Mouse (Mus musculus) heart, embryonic 16.5 days (tissue): ENCODE measurements at regions not wholly inside any gene's neighbourhood (a gene's known extent, or its start where the extent isn't known, plus 50 kb on each side); places are given as distances from the start of the nearest gene placed in this dataset.

ENCODE experiments used
- ATAC-seq: fragments of 200-750 bp; cut with Nextera tagmentation; replicated peaks from 2 replicates; pipeline ENCODE4 v1.8.0; 2017; ENCODE audit warnings: moderate number of reproducible peaks; ENCODE audit not compliant: insufficient read depth, low FRiP score; ENCODE audit errors: extremely low read depth
- H3K27ac ChIP-seq: fragments of 300-500 bp; sonication (generic); 2 replicates; pipeline ENCODE4 v1.5.1; 2014; ENCODE audit warnings: mild to moderate bottlenecking, low read length, control low read depth, moderate library complexity
- H3K27me3 ChIP-seq: fragments of 300-500 bp; sonication (generic); 2 replicates; pipeline ENCODE4 v1.6.1; 2014; ENCODE audit warnings: low read length, mixed read lengths; ENCODE audit not compliant: control insufficient read depth, insufficient read depth
- H3K36me3 ChIP-seq: fragments of 300-500 bp; sonication (generic); 2 replicates; pipeline ENCODE4 v1.6.1; 2014; ENCODE audit not compliant: control insufficient read depth, insufficient read depth
- H3K4me1 ChIP-seq: fragments of 300-500 bp; sonication (generic); 2 replicates; pipeline ENCODE4 v1.6.1; 2014; ENCODE audit warnings: low read length, mixed read lengths; ENCODE audit not compliant: control insufficient read depth, insufficient read depth
- H3K4me2 ChIP-seq: fragments of 300-500 bp; sonication (generic); 2 replicates; pipeline ENCODE4 v1.6.1; 2014; ENCODE audit warnings: low read depth, mild to moderate bottlenecking, control low read depth, low read length
- H3K4me3 ChIP-seq: fragments of 300-500 bp; sonication (generic); 2 replicates; pipeline ENCODE4 v1.5.1; 2014; ENCODE audit warnings: mild to moderate bottlenecking, control low read depth, low read length
- H3K9ac ChIP-seq: fragments of 300-500 bp; sonication (generic); 2 replicates; pipeline ENCODE4 v1.6.1; 2014; ENCODE audit warnings: low read length, control low read depth
- H3K9me3 ChIP-seq: fragments of 300-500 bp; sonication (generic); replicated peaks from 2 replicates; pipeline ENCODE4 v1.6.1; 2016; ENCODE audit warnings: low read length; ENCODE audit not compliant: control insufficient read depth
- WGBS: fragments of 180-500 bp; shearing (Covaris S2); extraction: QIAGEN DNeasy Blood & Tissue Kit; methylation state at CpG from one replicate; pipeline ENCODE4 v1.1.7; 2014; 5-methylcytosine and 5-hydroxymethylcytosine counted together

DNA sequence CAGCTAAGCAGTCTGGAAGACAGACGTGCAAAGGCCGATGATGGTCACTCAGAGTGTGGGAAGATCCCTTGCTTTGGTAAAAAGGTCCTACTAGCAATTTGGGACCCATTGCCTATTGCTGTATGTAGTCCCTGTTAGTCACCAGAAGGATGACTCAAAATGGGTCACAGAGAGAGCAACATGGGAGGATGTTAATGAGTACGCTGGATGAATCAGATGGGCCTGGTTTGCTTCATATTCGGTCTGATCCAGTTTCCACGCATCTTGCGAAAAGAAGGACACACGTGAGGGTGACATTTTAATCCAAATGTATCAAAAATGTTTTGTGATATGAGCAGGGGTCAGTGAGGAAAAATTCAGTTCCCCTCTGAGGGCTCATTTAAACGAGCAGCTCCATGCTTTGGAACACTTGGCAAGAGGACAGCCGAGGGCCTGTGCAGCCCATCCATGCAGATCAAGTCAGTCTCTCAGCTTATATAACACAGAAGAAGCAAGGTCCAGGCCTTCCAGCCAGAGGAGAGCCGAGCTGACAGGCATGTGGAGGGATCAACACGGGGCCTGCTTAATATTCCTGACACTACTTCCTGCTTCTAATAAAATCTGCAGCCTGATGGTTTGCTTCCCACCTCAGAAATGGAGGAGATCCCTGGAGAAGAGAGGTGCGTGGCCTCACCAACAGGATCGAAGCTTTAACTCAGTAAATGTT lies 579.2 kb upstream of the Gm26657 start:
- Histone ChIP-seq H3K27me3 (no peaks in the 10 kb centered on the region), H3K36me3 (no peaks in the 10 kb centered on the region), H3K4me3 (no peak overlapping the region), H3K27ac (no peak overlapping the region), H3K4me1 (no peaks in the 10 kb centered on the region), H3K9ac (no peak overlapping the region), H3K4me2 (no peak overlapping the region), H3K9me3 (no peaks in the 10 kb centered on the region; the same call in 1 of the 2 replicates)
- 81% methylated on average over 13 of the region's 13 CpGs for WGBS
- no peak for ATAC-seq

DNA sequence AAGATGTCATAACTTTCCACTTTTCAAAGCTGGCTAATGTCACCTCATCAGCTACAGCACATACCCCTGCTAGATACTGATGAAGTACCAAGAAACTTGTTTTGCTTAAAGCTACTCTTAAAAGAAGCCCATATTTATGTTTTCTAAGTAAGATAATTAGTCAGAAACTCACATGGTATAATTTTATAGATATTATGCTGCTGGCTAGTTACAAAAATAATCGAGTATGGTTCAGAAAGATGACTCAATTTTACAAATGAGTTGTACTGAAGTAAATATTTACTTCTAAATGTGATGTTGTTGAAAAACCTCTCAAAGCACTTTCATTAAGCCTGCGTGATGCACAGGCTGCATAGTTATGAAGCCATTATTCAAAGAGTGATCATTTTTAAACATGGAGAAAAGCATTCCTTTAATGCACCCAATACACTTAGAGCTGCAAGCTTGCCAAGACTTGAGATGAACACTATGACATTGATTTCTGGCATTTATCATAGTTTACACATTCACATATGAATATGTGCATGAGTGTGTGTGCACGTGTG lies 582.3 kb upstream of the Gm26657 start:
- H3K36me3 ChIP-seq, result no peaks in the 10 kb centered on the region
- no peak overlapping the region for H3K4me3 ChIP-seq
- no peak overlapping the region for H3K9ac ChIP-seq
- 81% methylated on average over 3 of the region's 3 CpGs for WGBS
- no peak overlapping the region for H3K27ac ChIP-seq
- no peak for ATAC-seq
- no peaks in the 10 kb centered on the region for H3K27me3 ChIP-seq
- no peaks in the 10 kb centered on the region for H3K4me1 ChIP-seq
- no peak overlapping the region for H3K4me2 ChIP-seq
- no peaks in the 10 kb centered on the region; the same call in 1 of the 2 replicates for H3K9me3 ChIP-seq

DNA sequence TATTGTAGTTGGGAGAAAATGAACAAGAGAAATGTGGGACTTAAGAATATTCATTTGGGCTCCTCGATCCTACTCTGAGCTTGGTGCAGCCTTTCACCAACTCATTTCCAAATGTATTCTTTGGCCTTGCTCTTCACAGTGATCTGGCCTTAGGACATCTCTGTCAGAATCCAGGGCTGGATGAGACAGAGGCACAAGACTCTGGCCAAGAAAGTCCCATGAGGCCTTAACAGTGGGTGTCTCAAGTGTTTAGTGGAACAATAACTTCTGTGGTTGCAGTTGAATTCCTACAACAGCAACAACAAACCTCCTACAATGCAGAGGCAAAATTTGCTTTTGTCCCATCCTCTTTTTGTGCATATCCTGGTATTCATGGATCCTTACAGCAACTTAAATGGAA lies 589.2 kb upstream of the Gm26657 start:
- Histone ChIP-seq H3K9me3 (no peaks in the 10 kb centered on the region), H3K4me2 (no peak overlapping the region), H3K4me3 (no peak overlapping the region), H3K27ac (no peak overlapping the region), H3K36me3 (no peaks in the 10 kb centered on the region), H3K9ac (no peak overlapping the region), H3K4me1 (no peaks in the 10 kb centered on the region), H3K27me3 (no peaks in the 10 kb centered on the region)
- 86% methylated on average over 1 of the region's 1 CpGs for WGBS
- ATAC-seq, result no peak

DNA sequence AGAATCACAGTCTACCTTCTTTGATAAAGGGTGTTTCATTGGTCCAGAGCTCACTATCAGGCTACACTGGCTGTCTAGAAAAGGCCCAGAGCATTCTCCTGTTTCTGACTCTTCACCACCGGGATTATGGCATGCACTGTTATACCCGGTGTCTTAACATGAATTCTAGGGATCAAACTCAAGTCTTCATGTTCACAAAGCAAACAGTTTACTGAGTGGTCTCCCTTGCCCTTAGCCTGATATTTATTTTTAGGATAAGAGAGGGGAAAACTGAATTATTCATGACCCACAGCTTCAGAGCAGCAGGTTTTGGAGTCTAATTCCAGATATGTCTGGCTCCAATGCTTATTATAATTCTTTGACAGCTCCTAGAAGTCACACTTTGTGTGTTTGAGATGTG lies 596.0 kb upstream of the Gm26657 start:
- Histone ChIP-seq H3K27ac (no peak overlapping the region), H3K9ac (no peak overlapping the region)
- no peak for ATAC-seq

DNA sequence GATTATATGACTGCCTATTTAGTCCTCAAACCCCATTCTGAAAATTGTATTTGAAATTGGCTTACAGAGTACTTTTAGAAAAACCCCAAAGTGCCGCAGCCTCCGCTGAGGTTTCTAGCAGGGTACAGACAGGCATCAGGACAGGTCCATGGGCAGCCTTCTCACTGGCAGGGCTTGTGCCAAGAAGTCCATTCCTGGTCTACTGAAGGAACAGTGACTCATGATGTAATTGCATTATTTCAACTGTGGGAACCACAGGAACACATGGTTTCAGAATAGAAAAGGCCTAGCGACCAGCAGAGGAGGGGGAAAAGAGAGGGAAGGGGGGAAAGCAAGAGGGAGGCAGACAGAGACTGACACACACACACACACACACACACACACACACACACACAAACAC lies 603.0 kb upstream of the Gm26657 start:
- Histone ChIP-seq H3K27ac (no peak overlapping the region), H3K9me3 (peaks cover 3% of the 10 kb centered on the region), H3K9ac (no peak overlapping the region), H3K27me3 (no peaks in the 10 kb centered on the region), H3K36me3 (no peaks in the 10 kb centered on the region), H3K4me2 (no peak overlapping the region), H3K4me3 (no peak overlapping the region), H3K4me1 (no peaks in the 10 kb centered on the region)
- ATAC-seq, result no peak
- 88% methylated on average over 3 of the region's 3 CpGs for WGBS

More for the DNA sequence above, 596.0 kb upstream of the Gm26657 start:
- whole genome bisulfite sequencing, result 86% methylated on average over 2 of the region's 2 CpGs
- no peaks in the 10 kb centered on the region for H3K4me1 ChIP-seq
- H3K27me3 ChIP-seq, result no peaks in the 10 kb centered on the region
- H3K36me3 ChIP-seq, result no peaks in the 10 kb centered on the region
- H3K4me3 ChIP-seq, result no peak overlapping the region
- H3K9me3 ChIP-seq, result no peaks in the 10 kb centered on the region
- no peak overlapping the region for H3K4me2 ChIP-seq

DNA sequence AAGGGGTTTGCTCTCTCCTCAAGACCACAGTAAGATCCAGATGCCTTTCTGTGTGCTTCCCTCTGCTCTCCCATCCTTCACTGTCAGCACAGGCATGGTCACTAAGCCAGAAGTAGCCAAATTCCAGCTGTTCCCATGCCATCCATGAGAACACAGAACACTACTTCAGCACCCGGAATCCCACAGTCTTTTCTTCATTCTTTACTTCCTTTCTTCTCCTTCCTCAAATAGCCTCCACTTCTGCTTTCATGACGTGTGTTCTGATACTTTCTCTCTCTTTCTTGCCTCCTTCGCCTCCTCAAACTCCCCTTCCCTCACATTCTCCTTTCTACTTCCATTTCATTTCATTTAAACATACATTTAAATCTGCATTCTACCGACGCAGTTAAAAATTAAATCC lies 602.1 kb upstream of the Klf4 start:
- ATAC-seq, result no peak
- no peak overlapping the region for H3K9ac ChIP-seq
- H3K4me3 ChIP-seq, result no peak overlapping the region
- no peak overlapping the region for H3K4me2 ChIP-seq
- H3K36me3 ChIP-seq, result no peaks in the 10 kb centered on the region
- peaks cover 3% of the 10 kb centered on the region for H3K9me3 ChIP-seq
- H3K27ac ChIP-seq, result no peak overlapping the region
- 83% methylated on average over 5 of the region's 5 CpGs for WGBS
- H3K4me1 ChIP-seq, result no peaks in the 10 kb centered on the region
- no peaks in the 10 kb centered on the region for H3K27me3 ChIP-seq

DNA sequence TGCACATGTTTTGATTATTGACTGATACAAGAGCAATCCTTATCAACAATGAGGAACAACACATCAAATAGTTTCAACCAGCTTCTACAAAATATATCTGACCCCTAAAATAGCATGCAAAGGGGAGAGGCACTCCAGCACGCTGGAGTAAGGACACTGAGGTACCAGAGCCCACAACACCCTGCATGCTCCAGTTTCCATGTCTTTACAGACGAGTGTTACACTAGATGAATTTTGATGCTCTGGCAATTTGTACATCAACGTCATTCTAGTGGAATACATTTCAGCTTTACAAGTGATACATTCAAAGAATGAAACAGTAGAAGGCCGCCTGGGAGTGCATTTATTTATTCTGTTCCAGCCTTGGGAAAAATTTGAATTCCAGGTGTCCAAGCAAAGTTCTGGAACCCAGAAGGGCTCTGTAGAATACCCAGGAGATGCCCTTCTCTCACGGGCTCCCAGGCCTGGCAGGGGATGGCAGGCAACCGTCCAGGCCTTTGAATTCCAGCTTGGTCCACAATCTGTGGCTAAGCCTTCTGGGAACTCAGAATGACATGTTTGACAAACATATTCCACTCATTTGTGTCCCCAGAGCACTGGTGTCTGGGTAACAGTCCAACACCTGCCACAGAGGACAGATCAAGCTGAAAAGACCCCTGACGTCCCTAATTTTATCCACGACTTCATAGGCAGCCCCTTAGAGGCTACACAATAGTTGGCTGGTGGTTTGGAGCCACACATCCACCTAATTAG lies 595.6 kb upstream of the Klf4 start:
- no peak overlapping the region for H3K9ac ChIP-seq
- H3K4me2 ChIP-seq, result no peak overlapping the region
- ATAC-seq, result no peak
- H3K27ac ChIP-seq, result no peak overlapping the region
- no peaks in the 10 kb centered on the region for H3K9me3 ChIP-seq
- no peaks in the 10 kb centered on the region for H3K27me3 ChIP-seq
- peaks cover 5% of the 10 kb centered on the region; the same call in 1 of the 2 replicates for H3K4me1 ChIP-seq
- H3K36me3 ChIP-seq, result no peaks in the 10 kb centered on the region
- H3K4me3 ChIP-seq, result no peak overlapping the region
- WGBS, result 60% methylated on average over 8 of the region's 8 CpGs

DNA sequence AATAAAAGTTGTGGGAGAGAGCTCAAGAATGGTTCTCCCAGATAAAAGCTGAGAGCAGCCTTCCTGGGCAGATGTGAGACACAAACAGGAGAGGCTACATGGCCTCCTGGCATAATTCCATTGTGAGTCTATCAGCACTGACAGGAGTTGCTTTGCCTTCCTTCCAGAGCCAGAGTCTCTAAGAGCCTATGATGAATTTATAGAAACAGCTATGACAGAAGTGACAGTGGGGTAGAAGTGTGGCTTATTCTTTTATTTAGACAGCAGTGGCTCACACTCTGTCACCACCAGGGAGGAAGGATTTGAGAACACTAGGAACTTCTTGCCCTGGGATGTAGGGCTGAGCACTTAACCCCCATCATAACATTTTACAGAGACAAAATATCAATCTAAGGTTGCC lies 592.2 kb upstream of the Klf4 start:
- Histone ChIP-seq H3K27ac (peak overlapping the region; percentile 88), H3K4me1 (peaks cover 5% of the 10 kb centered on the region), H3K27me3 (no peaks in the 10 kb centered on the region), H3K4me2 (no peak overlapping the region), H3K9ac (no peak overlapping the region), H3K9me3 (no peaks in the 10 kb centered on the region), H3K36me3 (no peaks in the 10 kb centered on the region), H3K4me3 (no peak overlapping the region)
- peak; percentile 77 for ATAC-seq

DNA sequence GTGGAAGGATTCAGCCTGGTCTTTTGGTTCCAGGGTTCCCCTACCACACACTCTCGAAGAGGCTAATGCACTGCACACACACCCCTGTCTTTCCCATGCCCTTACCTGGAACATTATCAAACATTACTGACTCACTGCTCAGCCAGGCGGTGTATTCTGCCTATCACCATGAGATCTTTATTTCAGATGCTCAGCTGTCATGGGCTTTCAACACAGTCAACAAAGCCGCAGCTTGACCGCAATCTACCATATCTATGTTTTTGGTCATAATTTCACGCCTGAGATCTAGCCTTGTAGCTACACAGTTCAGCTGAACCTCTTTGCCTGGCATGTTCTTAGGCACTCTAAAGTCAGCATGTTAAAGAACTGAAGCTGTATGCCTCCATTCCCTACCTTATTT lies 589.9 kb upstream of the Klf4 start:
- no peak for ATAC-seq

More for the DNA sequence above, 589.9 kb upstream of the Klf4 start:
- H3K4me1 ChIP-seq, result peaks cover 5% of the 10 kb centered on the region
- no peaks in the 10 kb centered on the region for H3K27me3 ChIP-seq
- no peak overlapping the region for H3K4me2 ChIP-seq
- no peak overlapping the region for H3K9ac ChIP-seq
- H3K36me3 ChIP-seq, result no peaks in the 10 kb centered on the region
- H3K27ac ChIP-seq, result no peak overlapping the region
- WGBS, result 88% methylated on average over 5 of the region's 5 CpGs
- no peaks in the 10 kb centered on the region for H3K9me3 ChIP-seq
- H3K4me3 ChIP-seq, result no peak overlapping the region
